Mouse (Mus musculus) spleen, adult 12 weeks (tissue): Measurements from ENCODE around the gene Lclat1.
A peak's percentile ranks its signal among the peaks of the same experiment; 100 is the strongest.
"Not testable (repeated sequence)": the region's sequence is repeated elsewhere in the genome, so short reads cannot be mapped to it uniquely, and the experiment has no call there.

ENCODE experiments used
- DNase-seq: peaks from one replicate; pipeline ENCODE4 v3.0.0; 2022; ENCODE audit warnings: low spot score

Lclat1 gene

GRCm38 (mm10) chr17:73142029-73142428, 34.2 kb downstream of the Lclat1 start:
- no peak for DNase-seq

DNA sequence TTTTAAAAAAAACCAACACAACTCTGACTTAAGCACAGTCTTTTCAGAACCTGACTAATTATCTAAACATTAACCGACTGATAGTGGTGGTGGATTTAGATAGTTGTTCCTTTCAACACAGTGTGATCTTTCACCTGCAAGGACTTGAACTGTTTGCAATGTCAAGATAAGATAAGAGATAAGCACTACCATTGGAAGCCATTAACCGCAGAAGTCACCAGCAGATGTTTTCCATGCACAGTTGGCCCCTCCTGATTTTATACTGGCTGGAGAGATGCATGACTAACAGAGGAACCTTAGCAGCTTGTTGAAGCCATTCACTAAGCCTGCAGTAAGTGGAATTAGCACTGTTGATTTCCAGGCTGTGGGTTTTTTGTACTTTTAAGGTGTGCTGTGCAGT, 34.7 kb downstream of the Lclat1 start:
- no peak for DNase-seq

GRCm38 (mm10) chr17:73145426-73145825, 37.6 kb downstream of the Lclat1 start:
- no peak for DNase-seq

DNA sequence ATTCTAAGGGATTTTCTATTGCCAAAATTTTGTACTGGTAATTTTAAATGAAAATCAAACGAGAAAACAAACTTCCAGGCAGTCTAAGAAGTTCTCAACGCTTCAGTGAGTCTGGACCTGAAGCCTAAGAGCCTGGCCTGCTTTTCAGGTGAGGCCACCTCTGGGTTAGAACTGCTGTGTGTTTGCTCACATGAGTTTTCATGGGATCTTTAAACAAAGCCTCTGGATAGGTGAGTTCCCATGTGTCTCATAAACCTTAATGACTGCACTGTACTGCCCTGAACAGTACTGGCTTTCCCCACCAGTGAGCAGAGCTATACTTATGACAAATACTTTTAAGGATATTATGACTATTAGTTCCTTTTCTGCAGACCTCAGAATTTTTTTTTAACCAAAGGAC, 40.8 kb downstream of the Lclat1 start:
- DNase-seq = no peak

DNA sequence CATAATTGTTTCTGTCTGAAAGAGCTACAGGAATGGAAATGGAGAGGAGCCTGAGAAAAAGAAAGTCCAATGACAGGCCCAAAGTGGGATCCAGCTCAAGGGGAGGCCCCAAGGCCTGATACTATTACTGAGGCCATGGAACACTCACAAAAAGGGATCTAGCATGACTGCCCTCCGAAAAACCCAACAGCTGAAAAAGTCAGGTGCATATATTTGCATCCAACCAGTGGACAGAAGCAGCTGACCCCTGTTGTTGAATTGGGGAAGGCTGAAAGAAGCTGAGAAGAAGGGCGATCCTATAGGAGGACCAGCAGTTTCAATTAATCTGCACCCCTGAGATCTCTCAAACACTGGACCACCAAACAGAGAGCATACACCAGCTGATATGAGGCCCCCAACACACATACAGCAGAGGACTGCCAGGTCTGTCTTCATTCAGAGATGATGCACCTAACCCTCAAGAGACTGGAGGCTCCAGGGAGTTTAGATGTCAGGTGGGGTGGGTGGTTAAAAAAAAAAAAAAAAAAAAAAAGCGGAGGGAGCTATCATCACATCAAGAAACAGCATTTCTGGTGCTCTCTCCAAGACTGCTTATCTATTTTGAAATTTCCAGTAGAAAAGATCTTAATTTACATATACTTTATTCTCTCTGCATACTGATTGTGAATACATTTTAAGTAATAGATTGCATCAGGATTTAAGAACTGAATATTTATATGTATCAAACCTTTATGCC, 45.2 kb downstream of the Lclat1 start:
- DNase-seq = not testable (repeated sequence)

- no peak for DNase-seq
These were observed 45.9 kb downstream of the Lclat1 start for GRCm38 (mm10) chr17:73153672-73154071.

- DNase-seq = no peak
These were observed 48.8 kb downstream of the Lclat1 start for GRCm38 (mm10) chr17:73156606-73157005.

GRCm38 (mm10) chr17:73161795-73162194, 54.0 kb downstream of the Lclat1 start:
- DNase-seq = no peak

- DNase-seq = no peak
These were observed 54.8 kb downstream of the Lclat1 start for GRCm38 (mm10) chr17:73162445-73163208.

DNA sequence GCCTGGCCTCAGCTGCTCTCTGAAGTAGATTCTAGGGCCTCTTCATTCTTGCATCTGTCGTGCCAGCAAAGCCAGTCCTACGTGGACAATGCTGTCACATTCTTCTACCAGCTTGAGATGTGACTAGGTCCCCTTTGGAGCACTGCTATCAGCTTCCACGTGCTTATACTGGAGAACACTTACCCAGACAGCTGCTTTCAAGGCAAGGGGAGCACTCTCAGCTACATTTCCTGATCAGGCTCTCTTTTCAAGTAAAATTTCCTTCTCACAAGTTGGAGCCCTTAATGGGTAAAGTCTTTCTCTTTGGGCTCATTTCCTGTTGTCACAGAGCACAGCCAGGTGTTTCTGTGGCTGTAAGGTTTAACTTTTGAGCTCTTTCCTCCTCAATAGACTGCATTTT, 55.8 kb downstream of the Lclat1 start:
- DNase-seq = no peak

DNA sequence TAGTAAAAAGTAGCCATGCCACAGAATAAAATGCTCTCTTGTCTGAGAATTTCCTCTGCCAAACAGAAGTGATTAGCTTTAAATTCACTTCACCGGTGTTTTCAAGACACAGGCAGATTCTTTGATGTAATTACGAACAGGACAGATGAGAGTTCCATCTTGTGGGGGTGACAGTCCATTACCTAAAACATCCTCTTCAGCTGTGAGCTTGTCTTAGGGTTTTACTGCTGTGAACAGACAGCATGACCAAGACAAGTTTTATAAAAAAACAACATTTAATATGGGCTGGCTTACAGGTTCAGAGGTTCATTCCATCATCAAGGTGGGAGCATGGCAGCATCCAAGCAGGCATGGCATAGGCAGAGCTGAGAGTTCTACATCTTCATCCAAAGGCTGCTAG, 56.3 kb downstream of the Lclat1 start:
- DNase-seq = no peak

GRCm38 (mm10) chr17:73169461-73169860, 61.7 kb downstream of the Lclat1 start:
- no peak for DNase-seq

- no peak for DNase-seq
These were observed 62.4 kb downstream of the Lclat1 start for GRCm38 (mm10) chr17:73170141-73170540.

DNA sequence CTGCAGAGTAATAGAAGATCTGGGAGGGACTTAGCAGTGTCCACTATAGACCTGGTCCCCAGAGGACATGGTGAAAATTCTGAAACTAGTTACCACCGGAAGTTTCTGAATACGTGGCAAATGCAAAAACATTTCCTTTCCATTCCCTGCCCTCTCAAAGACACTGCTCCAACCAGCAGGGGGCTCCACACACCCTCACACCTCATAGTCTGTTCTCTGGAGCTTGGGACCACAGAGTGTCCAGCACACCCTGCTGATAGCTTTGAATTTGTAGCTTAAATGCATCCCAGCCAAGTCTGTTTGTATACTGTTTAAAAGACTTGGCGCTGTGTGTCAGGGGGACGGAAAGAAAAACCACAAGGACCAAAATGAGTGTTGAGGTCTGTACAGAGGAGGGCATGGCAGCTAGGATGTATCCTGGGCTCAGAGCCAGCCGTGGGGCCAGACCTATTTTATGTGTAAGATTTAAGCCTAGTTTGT, 66.3 kb downstream of the Lclat1 start:
- DNase-seq = peak; percentile 46

DNA sequence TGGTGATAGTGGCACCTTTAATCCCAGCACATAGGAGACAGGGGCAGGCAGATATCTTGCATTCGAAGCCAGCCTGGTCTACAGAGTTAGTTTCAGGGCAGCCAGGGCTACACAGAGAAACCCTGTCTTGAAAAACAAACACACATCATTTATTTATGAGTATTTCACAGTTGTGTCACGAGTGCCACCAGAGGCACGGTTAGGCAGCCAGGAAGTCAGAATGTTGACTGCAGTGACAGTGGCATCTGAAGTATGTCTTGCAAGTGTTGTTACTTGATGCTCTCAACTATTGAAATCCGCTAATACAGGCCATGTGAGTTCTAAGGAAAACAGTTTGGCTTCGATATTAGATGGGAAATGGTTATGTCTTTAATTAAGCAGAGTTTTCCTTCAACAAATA, 67.9 kb downstream of the Lclat1 start:
- DNase-seq = no peak

GRCm38 (mm10) chr17:73177079-73177478, 69.3 kb downstream of the Lclat1 start:
- DNase-seq = no peak

DNA sequence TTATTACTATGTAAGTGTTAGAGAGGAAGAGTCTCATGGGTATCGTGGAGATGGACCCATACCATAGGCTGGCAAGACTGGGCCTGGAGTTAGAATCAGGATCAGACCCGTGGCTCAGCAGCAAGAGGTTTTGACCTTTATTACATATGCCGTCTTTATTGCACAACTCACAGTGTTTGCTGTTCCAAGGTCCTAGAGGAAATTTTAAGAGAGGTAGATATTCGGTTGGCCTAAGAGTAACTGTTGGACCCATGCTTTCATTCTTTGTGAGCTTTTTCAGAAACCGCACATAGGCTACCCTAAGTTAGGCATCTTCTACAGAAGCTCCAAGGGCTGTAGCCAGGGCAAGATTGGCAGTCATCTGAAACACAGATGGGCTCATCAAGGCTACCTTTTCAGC, 79.1 kb downstream of the Lclat1 start:
- no peak for DNase-seq

DNA sequence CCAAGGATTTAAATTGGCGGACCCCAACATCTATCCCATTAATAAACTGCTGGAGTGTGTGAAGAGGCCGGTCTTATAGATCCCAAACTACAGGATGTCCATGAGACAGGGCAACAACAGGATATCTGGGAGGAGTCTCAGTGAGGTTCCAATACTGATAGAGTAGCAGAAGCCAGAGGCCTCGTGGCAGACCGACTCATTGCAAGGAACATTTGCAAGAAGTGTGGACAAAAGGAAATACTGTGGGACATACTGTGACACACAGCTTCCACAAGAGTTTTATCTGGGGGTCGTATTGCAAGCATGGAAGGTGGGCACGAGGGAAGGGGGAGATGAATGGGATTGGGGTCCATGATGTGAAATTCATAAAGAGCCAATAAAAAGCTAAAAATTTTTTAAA, 86.4 kb downstream of the Lclat1 start:
- no peak for DNase-seq

GRCm38 (mm10) chr17:73194575-73194974, 86.8 kb downstream of the Lclat1 start:
- DNase-seq = no peak

- DNase-seq = no peak
These were observed 87.4 kb downstream of the Lclat1 start for GRCm38 (mm10) chr17:73195074-73195723.

GRCm38 (mm10) chr17:73196139-73196538, 88.4 kb downstream of the Lclat1 start:
- no peak for DNase-seq

DNA sequence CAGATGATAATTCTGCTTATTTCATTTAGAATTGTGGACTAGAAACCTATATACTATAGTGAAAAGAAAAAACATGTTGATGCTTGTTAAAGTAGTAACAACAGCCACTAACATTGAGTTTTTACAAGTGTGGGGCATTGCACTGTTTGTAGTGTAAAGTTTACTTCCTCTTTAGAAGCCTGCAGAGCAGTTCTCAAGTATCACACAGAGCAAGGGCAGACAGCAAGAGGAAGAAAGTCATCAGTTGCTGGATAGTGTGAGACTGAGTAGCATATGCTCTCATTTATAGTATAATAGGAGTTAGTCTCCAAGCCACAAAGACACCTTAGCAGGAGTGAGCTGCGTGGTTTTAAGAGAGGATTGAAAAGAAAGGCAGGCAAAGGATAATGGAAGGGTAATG, 89.9 kb downstream of the Lclat1 start:
- no peak for DNase-seq

GRCm38 (mm10) chr17:73199387-73199786, 91.6 kb downstream of the Lclat1 start:
- no peak for DNase-seq
